Mouse (Mus musculus): ENCODE measurements around the gene Prpf40b.
"Not testable (repeated sequence)": the region's sequence is repeated elsewhere in the genome, so short reads cannot be mapped to it uniquely, and the experiment has no call there.

The Prpf40b gene

GRCm38 (mm10) chr15:99294813-99295374 lies at the start of gene Prpf40b:
Gene Prpf40b, plus strand, starts transcription at chr15:99295087.
- DNase-seq: peak; percentile 95

- DNase-seq: not testable (repeated sequence)
Observed at GRCm38 (mm10) chr15:99246736-99247135, 48.2 kb upstream of the Prpf40b start.

- no peak for DNase-seq
Observed at GRCm38 (mm10) chr15:99248972-99249371, 45.9 kb upstream of the Prpf40b start.

- DNase-seq: no peak
Observed at GRCm38 (mm10) chr15:99249938-99250337, 44.9 kb upstream of the Prpf40b start.

- not testable (repeated sequence) for DNase-seq
Observed at GRCm38 (mm10) chr15:99251111-99251510, 43.8 kb upstream of the Prpf40b start.

GRCm38 (mm10) chr15:99251626-99252380 lies 43.1 kb upstream of the Prpf40b start, which contains the start of gene Mcrs1:
Gene Mcrs1, minus strand, starts transcription at chr15:99251961.
- DNase-seq: peak; percentile 100

- no peak for DNase-seq
Observed at GRCm38 (mm10) chr15:99252381-99253174, 42.3 kb upstream of the Prpf40b start.

- not testable (repeated sequence) for DNase-seq
Observed at GRCm38 (mm10) chr15:99253175-99253479, 41.8 kb upstream of the Prpf40b start.

GRCm38 (mm10) chr15:99253772-99254171 lies 41.1 kb upstream of the Prpf40b start:
- no peak for DNase-seq

GRCm38 (mm10) chr15:99254477-99255005 lies 40.3 kb upstream of the Prpf40b start:
- DNase-seq: no peak

- DNase-seq: no peak
Observed at GRCm38 (mm10) chr15:99255241-99255749, 39.6 kb upstream of the Prpf40b start.

GRCm38 (mm10) chr15:99259167-99259729 lies 35.6 kb upstream of the Prpf40b start:
- no peak for DNase-seq

GRCm38 (mm10) chr15:99259730-99260252 lies 35.1 kb upstream of the Prpf40b start:
- peak; percentile 87 for DNase-seq

- DNase-seq: no peak
Observed at GRCm38 (mm10) chr15:99262702-99263101, 32.2 kb upstream of the Prpf40b start.

GRCm38 (mm10) chr15:99264363-99264762 lies 30.5 kb upstream of the Prpf40b start:
- DNase-seq: no peak

- peak; percentile 88 for DNase-seq
Observed at GRCm38 (mm10) chr15:99265679-99266078, 29.2 kb upstream of the Prpf40b start.

- DNase-seq: no peak
Observed at GRCm38 (mm10) chr15:99276095-99276494, 18.8 kb upstream of the Prpf40b start.

- DNase-seq: no peak
Observed at GRCm38 (mm10) chr15:99278271-99278670, 16.6 kb upstream of the Prpf40b start.

GRCm38 (mm10) chr15:99283456-99283855 lies 11.4 kb upstream of the Prpf40b start:
- no peak for DNase-seq

- DNase-seq: peak; percentile 73
Observed at GRCm38 (mm10) chr15:99284527-99285188, 10.2 kb upstream of the Prpf40b start.

GRCm38 (mm10) chr15:99285189-99285535 lies 9.7 kb upstream of the Prpf40b start:
- DNase-seq: no peak

- DNase-seq: no peak
Observed at GRCm38 (mm10) chr15:99290586-99290985, 4.3 kb upstream of the Prpf40b start.

Measured in retina, postnatal 1 day (tissue).